Mouse (Mus musculus) cerebellum, adult 2 months (tissue): ENCODE measurements around the gene Adamts18.

ENCODE experiments used
- CTCF ChIP-seq: fragments of 200-500 bp; IDR thresholded peaks from 2 replicates; pipeline ENCODE4 v1.5.1; 2011; ENCODE audit warnings: low read depth, mild to moderate bottlenecking, control low read depth, low read length, moderate library complexity, borderline replicate concordance; ENCODE audit not compliant: insufficient read depth
- POLR2A ChIP-seq: fragments of 200-500 bp; IDR thresholded peaks from 2 replicates; pipeline ENCODE4 v1.6.1; 2011; ENCODE audit warnings: low read length, control low read depth, borderline replicate concordance; ENCODE audit not compliant: insufficient read depth

GRCm38 (mm10) chr8:113688543-113688915 is 160.0 kb downstream of the Adamts18 start:
- TF ChIP-seq CTCF = no peak
- TF ChIP-seq POLR2A = no peak
